Mouse (Mus musculus): ENCODE data around the gene Lrrc10.
A peak's percentile ranks its signal among the peaks of the same experiment; 100 is the strongest.

Gene Lrrc10

GRCm38 (mm10) chr10:117045175-117046056 is at the start of gene Lrrc10:
Lrrc10 (plus strand) TSS chr10:117045341.
- DNase-seq, result peak in 1 of 2 experiments; percentile 42

- no peak for DNase-seq
Measured at GRCm38 (mm10) chr10:116995584-116996235, 49.4 kb upstream of the Lrrc10 start.

- DNase-seq, result peak; percentile 73 to 75
Measured at GRCm38 (mm10) chr10:116996236-116996600, 48.9 kb upstream of the Lrrc10 start.

GRCm38 (mm10) chr10:116998716-116999455 is 46.3 kb upstream of the Lrrc10 start:
- no peak for DNase-seq

GRCm38 (mm10) chr10:117000975-117001374 is 44.2 kb upstream of the Lrrc10 start:
- no peak for DNase-seq

GRCm38 (mm10) chr10:117004695-117005094 is 40.4 kb upstream of the Lrrc10 start:
- no peak for DNase-seq

GRCm38 (mm10) chr10:117005707-117006464 is 39.3 kb upstream of the Lrrc10 start:
- DNase-seq, result no peak

GRCm38 (mm10) chr10:117009691-117010090 is 35.5 kb upstream of the Lrrc10 start:
- DNase-seq, result peak; percentile 42 to 54

- no peak for DNase-seq
Measured at GRCm38 (mm10) chr10:117011047-117011446, 34.1 kb upstream of the Lrrc10 start.

- DNase-seq, result no peak
Measured at GRCm38 (mm10) chr10:117013689-117014390, 31.3 kb upstream of the Lrrc10 start.

- no peak for DNase-seq
Measured at GRCm38 (mm10) chr10:117014565-117014964, 30.6 kb upstream of the Lrrc10 start.

GRCm38 (mm10) chr10:117018281-117018840 is 26.8 kb upstream of the Lrrc10 start:
- no peak for DNase-seq

GRCm38 (mm10) chr10:117021020-117021754 is 24.0 kb upstream of the Lrrc10 start:
- peak; percentile 68 to 74 for DNase-seq

- no peak for DNase-seq
Measured at GRCm38 (mm10) chr10:117023693-117024092, 21.4 kb upstream of the Lrrc10 start.

GRCm38 (mm10) chr10:117025776-117026175 is 19.4 kb upstream of the Lrrc10 start:
- peak; percentile 26 to 34 for DNase-seq

- DNase-seq, result no peak
Measured at GRCm38 (mm10) chr10:117026176-117026575, 19.0 kb upstream of the Lrrc10 start.

GRCm38 (mm10) chr10:117031160-117031559 is 14.0 kb upstream of the Lrrc10 start:
- DNase-seq, result no peak

GRCm38 (mm10) chr10:117033785-117034184 is 11.4 kb upstream of the Lrrc10 start:
- DNase-seq, result peak; percentile 83 to 96

- DNase-seq, result peak in 1 of 2 experiments; percentile 58
Measured at GRCm38 (mm10) chr10:117040355-117040754, 4.8 kb upstream of the Lrrc10 start.

GRCm38 (mm10) chr10:117042295-117042694 is 2.8 kb upstream of the Lrrc10 start:
- DNase-seq, result no peak

All from kidney, postnatal 36 days (tissue).